Mouse (Mus musculus) layer of hippocampus, postnatal 14 days (tissue): ENCODE results near the gene Nsfl1c. TPM values are rescaled to one million over a fixed set of nuclear protein-coding genes. Genes with fewer than 3 reads are reported as not detected.
"Not testable (repeated sequence)": the region's sequence is repeated elsewhere in the genome, so short reads cannot be mapped to it uniquely, and the experiment has no call there.

Source experiments
- DNase-seq, 2 experiments: peaks; one replicate each; pipeline ENCODE4 v3.0.0; 2021 to 2022; ENCODE audit warnings: low spot score in 2 of 2, mixed read lengths in 1 of 2
- long read RNA-seq, 2 experiments: library from polyadenylated mRNA; stranded (forward); transcript quantifications; one replicate each; pipeline ENCODE4 v2.0.0; 2021
- total RNA-seq, 2 experiments: library from RNA; stranded (reverse); gene quantifications; 2 replicates each; pipeline ENCODE4 v1.2.3; 2021

Nsfl1c gene
- 100 to 1,000 TPM; 134 to 140 TPM for total RNA-seq
- long read RNA-seq, experiment 1, transcript Nsfl1c-201 (9 exons, 1,364 nt), result major isoform, 101 of 109 reads
- long read RNA-seq, experiment 1, partial matches to known transcripts, result 3 of 109 reads
- long read RNA-seq, experiment 1, other reads (novel, unspliced or antisense), result 4 of 109 reads
- long read RNA-seq, experiment 2, transcript Nsfl1c-201 (9 exons, 1,364 nt), result major isoform, 127 of 145 reads
- long read RNA-seq, experiment 2, transcript Nsfl1c-208 (6 exons, 789 nt), result minor isoform, 5 of 145 reads
- long read RNA-seq, experiment 2, partial matches to known transcripts, result 3 of 145 reads
- long read RNA-seq, experiment 2, other reads (novel, unspliced or antisense), result 9 of 145 reads

- peak; percentile 96 to 97 for DNase-seq
These were observed at the start of gene Nsfl1c for GRCm38 (mm10) chr2:151494035-151494803. Gene Nsfl1c (plus strand): TSS chr2:151494182.

GRCm38 (mm10) chr2:151476053-151476452, 17.9 kb upstream of the Nsfl1c start, which contains the start of gene 4921509C19Rik:
Gene 4921509C19Rik (minus strand): TSS chr2:151476153.
- not testable (repeated sequence) for DNase-seq

- DNase-seq, result no peak
These were observed 7.5 kb upstream of the Nsfl1c start for GRCm38 (mm10) chr2:151486496-151486895.

- DNase-seq, result no peak
These were observed 4.4 kb downstream of the Nsfl1c start for GRCm38 (mm10) chr2:151498358-151498757.

- DNase-seq, result no peak
These were observed 6.5 kb downstream of the Nsfl1c start for GRCm38 (mm10) chr2:151500442-151501007.

GRCm38 (mm10) chr2:151504226-151504625, 10.2 kb downstream of the Nsfl1c start:
- DNase-seq, result no peak

GRCm38 (mm10) chr2:151512199-151512598, 18.2 kb downstream of the Nsfl1c start:
- peak; percentile 38 to 40 for DNase-seq

GRCm38 (mm10) chr2:151513525-151514285, 19.7 kb downstream of the Nsfl1c start:
- no peak for DNase-seq

GRCm38 (mm10) chr2:151519000-151519399, 25.0 kb downstream of the Nsfl1c start:
- no peak for DNase-seq

- DNase-seq, result no peak
These were observed 30.5 kb downstream of the Nsfl1c start for GRCm38 (mm10) chr2:151524324-151525041.

- DNase-seq, result no peak
These were observed 31.5 kb downstream of the Nsfl1c start for GRCm38 (mm10) chr2:151525520-151525919.

GRCm38 (mm10) chr2:151528066-151528465, 34.1 kb downstream of the Nsfl1c start:
- no peak for DNase-seq

GRCm38 (mm10) chr2:151529169-151529568, 35.2 kb downstream of the Nsfl1c start:
- no peak for DNase-seq

GRCm38 (mm10) chr2:151530378-151531230, 36.6 kb downstream of the Nsfl1c start:
- DNase-seq, result no peak

- DNase-seq, result no peak
These were observed 39.6 kb downstream of the Nsfl1c start for GRCm38 (mm10) chr2:151533632-151534031.

GRCm38 (mm10) chr2:151535961-151536617, 42.1 kb downstream of the Nsfl1c start:
- DNase-seq, result no peak

GRCm38 (mm10) chr2:151536618-151536974, 42.6 kb downstream of the Nsfl1c start:
- DNase-seq, result peak in 1 of 2 experiments; percentile 47

GRCm38 (mm10) chr2:151538646-151539045, 44.7 kb downstream of the Nsfl1c start:
- DNase-seq, result no peak
